Mouse (Mus musculus): Measurements from ENCODE around the gene Wbp1.

DNA sequence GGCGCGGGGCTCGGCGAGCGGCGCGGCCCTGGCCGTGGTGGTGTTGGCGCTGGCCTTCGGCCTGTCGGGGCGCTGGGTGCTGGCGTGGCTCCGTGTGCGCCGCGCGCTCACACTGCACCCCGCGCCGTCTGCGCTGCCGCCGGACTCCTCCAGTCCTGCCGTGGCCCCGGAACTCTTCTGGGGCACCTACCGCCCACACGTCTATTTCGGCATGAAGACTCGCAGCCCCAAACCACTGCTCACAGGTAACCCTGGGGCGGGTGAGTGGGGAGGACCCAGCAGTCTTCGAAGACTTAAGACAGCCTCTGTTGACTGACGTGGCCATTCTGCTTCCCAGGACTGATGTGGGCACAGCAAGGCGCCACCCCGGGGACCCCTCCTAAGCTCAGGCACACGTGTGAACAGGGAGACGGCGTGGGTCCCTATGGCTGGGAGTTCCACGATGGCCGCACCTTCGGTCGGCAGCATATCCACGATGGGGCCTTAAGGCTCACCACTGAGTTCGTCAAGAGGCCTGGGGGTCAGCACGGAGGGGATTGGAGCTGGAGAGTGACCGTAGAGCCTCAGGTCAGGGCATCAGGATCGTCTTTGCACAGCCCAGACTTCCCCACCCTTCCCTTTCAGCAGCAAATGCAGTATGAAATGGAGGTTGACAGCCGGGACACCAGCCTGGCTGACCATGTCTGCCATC lies 5.5 kb downstream of the Wbp1 start:
- TF ChIP-seq CTCF (IDR thresholded peaks at IDR 0.05; ENCODE audit: low read depth) (no peak), EP300 (optimal IDR thresholded peaks at IDR 0.05) (no peak)
